Mouse (Mus musculus) midbrain, embryonic 12.5 days (tissue): ENCODE data around the gene Ccdc78. TPM values are rescaled to one million over a fixed set of nuclear protein-coding genes. Genes with fewer than 3 reads are reported as not detected.
"Not testable (repeated sequence)": the region's sequence is repeated elsewhere in the genome, so short reads cannot be mapped to it uniquely, and the experiment has no call there.

Experiments used
- ATAC-seq: fragments of 200-750 bp; cut with Nextera tagmentation; 2 replicates; pipeline ENCODE4 v1.8.0; 2017; ENCODE audit warnings: low read depth, moderate TSS enrichment, moderate library complexity; ENCODE audit not compliant: low FRiP score
- H3K27ac ChIP-seq: fragments of 300-500 bp; sonication (generic); replicated peaks from 2 replicates; pipeline ENCODE4 v1.5.1; 2016; ENCODE audit warnings: mild to moderate bottlenecking
- H3K27me3 ChIP-seq: fragments of 300-500 bp; sonication (generic); 2 replicates; pipeline ENCODE4 v1.6.1; 2016; ENCODE audit warnings: mild to moderate bottlenecking
- H3K36me3 ChIP-seq: fragments of 300-500 bp; sonication (generic); 2 replicates; pipeline ENCODE4 v1.6.1; 2016
- H3K4me1 ChIP-seq: fragments of 300-500 bp; sonication (generic); 2 replicates; pipeline ENCODE4 v1.6.1; 2016
- H3K4me2 ChIP-seq: fragments of 300-500 bp; sonication (generic); replicated peaks from 2 replicates; pipeline ENCODE4 v1.6.1; 2016; ENCODE audit warnings: mild to moderate bottlenecking, moderate library complexity
- H3K4me3 ChIP-seq: fragments of 300-500 bp; sonication (generic); 2 replicates; pipeline ENCODE4 v1.5.1; 2016; ENCODE audit warnings: mild to moderate bottlenecking
- H3K9ac ChIP-seq: fragments of 300-500 bp; sonication (generic); replicated peaks from 2 replicates; pipeline ENCODE4 v1.6.1; 2016; ENCODE audit warnings: mild to moderate bottlenecking, moderate library complexity
- H3K9me3 ChIP-seq: fragments of 300-500 bp; sonication (generic); 2 replicates; pipeline ENCODE4 v1.6.1; 2016; ENCODE audit warnings: mild to moderate bottlenecking
- WGBS: fragments of 180-500 bp; shearing (Covaris S2); methylation state at CpG from one replicate; pipeline ENCODE4 v1.1.7; 2016; 5-methylcytosine and 5-hydroxymethylcytosine counted together
- polyA plus RNA-seq: library from polyadenylated mRNA; unstranded; fragments of >200 nt; fragmentation: Nextera tagmentation; extraction: Ambion mirVana; gene quantifications from 2 replicates; pipeline ENCODE4 v1.2.1, GENCODE M21; 2016

Ccdc78 gene
- polyA plus RNA-seq, 1 experiment from 2014 or later = 0.40 TPM

DNA sequence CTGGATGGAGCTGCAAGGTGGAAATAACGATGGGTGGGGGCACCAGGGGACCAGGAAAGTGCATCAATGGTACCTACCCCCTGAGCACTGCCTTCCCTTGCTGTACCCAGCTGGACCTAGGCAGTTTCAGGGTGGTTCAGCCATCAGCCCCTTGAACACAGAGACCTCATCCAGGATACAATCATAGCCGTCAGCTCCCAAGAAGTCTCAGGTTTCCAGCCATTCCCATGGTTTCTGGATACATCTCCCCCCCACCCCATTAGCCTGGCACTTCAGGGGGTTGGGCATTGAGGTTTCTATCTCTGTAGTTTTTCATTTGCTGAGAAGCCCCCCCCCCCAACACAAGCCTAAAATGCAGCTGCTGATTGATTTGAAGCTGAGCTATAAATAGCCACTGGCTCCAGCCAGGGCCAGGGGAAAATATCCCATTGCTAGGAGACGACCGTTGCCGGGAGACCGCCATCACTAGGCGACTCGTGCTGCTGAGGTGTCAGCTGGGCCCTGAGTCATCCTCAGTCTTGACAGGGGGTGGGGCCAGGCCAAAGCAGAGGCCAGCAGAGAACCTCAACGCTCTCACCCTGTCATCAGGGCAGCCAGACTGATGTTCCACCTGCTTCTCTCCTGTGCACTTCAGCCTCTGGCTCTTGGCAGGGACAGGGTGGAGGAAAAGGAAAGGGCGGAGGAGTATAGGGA lies 16.6 kb downstream of the Ccdc78 start:
- no peaks in the 10 kb centered on the region for H3K9me3 ChIP-seq
- H3K36me3 ChIP-seq = no peaks in the 10 kb centered on the region
- H3K4me2 ChIP-seq = peak overlapping the region; percentile 48
- peak; percentile 95 for ATAC-seq
- 9% methylated on average over 10 of the region's 10 CpGs for WGBS
- H3K4me1 ChIP-seq = peaks cover 24% of the 10 kb centered on the region
- H3K9ac ChIP-seq = 0 out of 2 replicates have a peak overlapping the region, but pooled peaks have one; percentile 5
- peaks cover 8% of the 10 kb centered on the region for H3K27me3 ChIP-seq
- H3K27ac ChIP-seq = peak overlapping the region; percentile 95
- peak overlapping the region; percentile 13; the same call in 1 of the 2 replicates for H3K4me3 ChIP-seq

DNA sequence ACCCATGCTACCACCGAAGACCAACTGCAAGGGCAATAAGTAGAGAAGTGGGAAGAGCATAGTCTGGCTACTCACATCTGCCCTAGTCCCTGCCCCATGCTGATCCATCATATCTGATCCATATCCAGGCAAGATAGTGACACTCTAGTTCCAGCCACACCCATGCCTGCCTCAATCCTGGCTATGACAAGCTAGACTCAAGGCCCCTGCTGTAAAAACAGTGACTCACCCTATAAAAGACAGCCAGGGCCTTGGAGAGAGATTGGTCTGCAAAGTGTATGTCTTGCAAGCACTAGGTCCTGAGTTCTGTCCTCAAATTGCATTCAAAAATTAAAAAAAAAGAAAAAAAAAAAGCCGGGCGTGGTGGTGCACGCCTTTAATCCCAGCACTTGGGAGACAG lies 20.1 kb downstream of the Ccdc78 start:
- peaks cover 8% of the 10 kb centered on the region; the same call in 1 of the 2 replicates for H3K27me3 ChIP-seq
- 90% methylated on average over 4 of the region's 4 CpGs for WGBS
- no peak for ATAC-seq
- no peak overlapping the region for H3K9ac ChIP-seq
- no peak overlapping the region for H3K4me2 ChIP-seq
- no peaks in the 10 kb centered on the region for H3K9me3 ChIP-seq
- H3K4me1 ChIP-seq = peaks cover 47% of the 10 kb centered on the region
- no peak overlapping the region for H3K27ac ChIP-seq
- H3K4me3 ChIP-seq = no peak overlapping the region
- no peaks in the 10 kb centered on the region for H3K36me3 ChIP-seq

DNA sequence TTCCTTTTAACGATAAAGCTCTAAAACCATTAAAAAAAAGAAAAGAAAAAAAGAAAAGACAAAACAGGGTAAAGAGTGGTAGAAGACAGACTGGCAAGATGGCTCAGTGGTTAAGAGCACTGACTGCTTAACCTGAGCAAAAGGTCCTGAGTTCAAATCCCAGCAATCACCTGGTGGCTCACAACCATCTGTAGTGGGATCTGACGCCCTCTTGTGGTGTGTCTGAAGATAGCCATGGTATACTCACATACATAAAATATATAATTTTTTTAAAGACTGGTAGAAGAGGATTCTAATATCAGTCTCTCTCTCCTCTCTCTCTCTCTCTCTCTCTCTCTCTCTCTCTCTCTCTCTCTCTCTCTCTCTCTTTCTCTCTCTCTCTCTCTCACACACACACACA lies 21.1 kb downstream of the Ccdc78 start:
- H3K9ac ChIP-seq, ATAC-seq, H3K4me3 ChIP-seq, H3K4me2 ChIP-seq, H3K9me3 ChIP-seq, H3K36me3 ChIP-seq, H3K27me3 ChIP-seq: not testable (repeated sequence)
- 0 out of 2 replicates have a peak overlapping the region, but pooled peaks have one; percentile 98 for H3K27ac ChIP-seq
- WGBS = 50% methylated on average over 2 of the region's 2 CpGs
- H3K4me1 ChIP-seq = peaks cover 42% of the 10 kb centered on the region

- Histone ChIP-seq H3K4me3 (peak overlapping the region; percentile 85), H3K4me2 (peak overlapping the region; percentile 79), H3K36me3 (no peaks in the 10 kb centered on the region), H3K4me1 (peaks cover 42% of the 10 kb centered on the region), H3K9ac (peak overlapping the region; percentile 96), H3K27me3 (peaks cover 15% of the 10 kb centered on the region), H3K9me3 (no peaks in the 10 kb centered on the region), H3K27ac (peak overlapping the region; percentile 98)
- 28% methylated on average over 5 of the region's 5 CpGs for WGBS
- no peak for ATAC-seq
Observed at GRCm38 (mm10) chr17:25808028-25808427, 21.6 kb downstream of the Ccdc78 start.

- peak; percentile 81 for ATAC-seq
- WGBS = under 1% methylated on average over 84 of the region's 100 CpGs
- H3K27me3 ChIP-seq = peaks cover 19% of the 10 kb centered on the region
- peak within 1 kb of the TSS; percentile 98 for H3K27ac ChIP-seq
- H3K36me3 ChIP-seq = no peaks in the 10 kb centered on the region
- H3K4me3 ChIP-seq = peak within 1 kb of the TSS; percentile 85
- H3K4me2 ChIP-seq = peak within 1 kb of the TSS; percentile 79
- H3K9ac ChIP-seq = peak within 1 kb of the TSS; percentile 96
- no peaks in the 10 kb centered on the region for H3K9me3 ChIP-seq
- H3K4me1 ChIP-seq = peaks cover 39% of the 10 kb centered on the region
Observed at GRCm38 (mm10) chr17:25808789-25809605, 22.6 kb downstream of the Ccdc78 start, which contains the start of gene Fbxl16. Gene Fbxl16 (plus strand): TSS chr17:25809085.

DNA sequence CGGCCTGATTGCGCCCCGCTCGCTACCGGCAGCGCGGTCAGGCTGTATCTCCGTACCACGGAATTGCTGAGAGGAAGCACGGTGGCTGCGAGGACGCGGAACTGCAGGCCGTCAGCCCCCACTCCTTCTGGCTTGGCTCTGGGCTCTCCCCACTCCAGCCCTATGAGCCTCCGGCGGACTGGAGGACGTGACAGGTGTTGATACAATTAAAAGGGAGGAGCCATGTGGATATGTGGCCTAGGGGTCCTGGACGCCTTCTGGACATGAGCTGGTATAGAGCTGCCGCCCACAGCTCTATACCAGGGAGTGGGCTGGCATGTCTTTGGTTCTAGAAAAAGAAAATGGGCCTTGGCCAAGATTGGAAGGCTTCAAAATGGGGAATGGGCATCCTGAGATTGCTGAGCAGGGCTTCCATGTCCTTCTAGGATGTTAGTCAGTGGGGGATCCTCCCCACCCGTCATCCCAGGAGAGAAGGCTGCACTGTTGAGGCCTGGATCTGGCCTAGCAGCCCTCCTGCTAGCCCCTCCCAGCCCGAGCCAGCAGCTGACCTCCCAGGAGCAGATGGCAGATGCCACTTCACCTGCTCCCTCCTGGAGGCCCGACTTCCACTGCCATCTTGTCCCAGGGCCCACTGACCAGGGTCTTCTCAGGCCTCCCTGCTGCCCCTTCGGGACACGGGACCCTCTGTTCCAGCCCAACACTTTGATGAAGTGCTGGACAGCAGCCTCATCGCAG lies 23.4 kb downstream of the Ccdc78 start:
- no peaks in the 10 kb centered on the region for H3K36me3 ChIP-seq
- peaks cover 39% of the 10 kb centered on the region for H3K4me1 ChIP-seq
- peak overlapping the region; percentile 79 for H3K4me2 ChIP-seq
- H3K9ac ChIP-seq = peak overlapping the region; percentile 96
- no peaks in the 10 kb centered on the region for H3K9me3 ChIP-seq
- H3K27me3 ChIP-seq = peaks cover 19% of the 10 kb centered on the region
- 8% methylated on average over 25 of the region's 25 CpGs for WGBS
- peak; percentile 76 for ATAC-seq
- peak overlapping the region; percentile 98 for H3K27ac ChIP-seq
- peak overlapping the region; percentile 85 for H3K4me3 ChIP-seq

GRCm38 (mm10) chr17:25810890-25811289 lies 24.5 kb downstream of the Ccdc78 start:
- Histone ChIP-seq H3K27ac (no peak overlapping the region), H3K9ac (peak overlapping the region; percentile 96; the same call in 1 of the 2 replicates), H3K27me3 (peaks cover 19% of the 10 kb centered on the region), H3K4me1 (peaks cover 39% of the 10 kb centered on the region), H3K36me3 (no peaks in the 10 kb centered on the region), H3K9me3 (no peaks in the 10 kb centered on the region), H3K4me2 (peak overlapping the region; percentile 79), H3K4me3 (peak overlapping the region; percentile 85; the same call in 1 of the 2 replicates)
- 75% methylated on average over 4 of the region's 4 CpGs for WGBS
- ATAC-seq = no peak

DNA sequence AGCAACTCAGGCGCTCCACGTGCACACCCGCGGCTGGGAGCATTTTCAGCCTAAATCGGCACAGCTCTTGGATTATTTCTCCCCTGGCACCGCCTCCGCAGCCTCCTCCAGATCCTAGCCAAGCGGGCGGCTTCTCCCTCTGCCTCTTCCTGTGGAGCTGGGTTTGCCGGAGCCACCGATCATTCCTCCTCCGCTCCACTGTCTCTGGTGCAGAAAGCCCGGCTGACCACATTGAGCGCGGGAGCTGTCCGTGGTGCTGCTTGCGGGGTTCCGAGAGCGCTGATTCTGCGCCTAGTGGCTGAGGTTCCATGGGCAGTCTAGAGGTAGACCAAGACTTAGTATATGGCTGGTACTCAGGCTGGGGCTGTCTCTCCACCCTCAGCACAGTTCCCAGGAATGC lies 27.1 kb downstream of the Ccdc78 start:
- 0 out of 2 replicates have a peak overlapping the region, but pooled peaks have one; percentile 7 for H3K4me3 ChIP-seq
- H3K36me3 ChIP-seq = peaks cover 20% of the 10 kb centered on the region
- WGBS = 4% methylated on average over 20 of the region's 20 CpGs
- peaks cover 31% of the 10 kb centered on the region for H3K27me3 ChIP-seq
- 0 out of 2 replicates have a peak overlapping the region, but pooled peaks have one; percentile 4 for H3K9ac ChIP-seq
- no peaks in the 10 kb centered on the region for H3K9me3 ChIP-seq
- H3K4me2 ChIP-seq = peak overlapping the region; percentile 35
- H3K4me1 ChIP-seq = peaks cover 32% of the 10 kb centered on the region
- no peak for ATAC-seq
- H3K27ac ChIP-seq = no peak overlapping the region

- no peak overlapping the region for H3K4me2 ChIP-seq
- peaks cover 49% of the 10 kb centered on the region for H3K27me3 ChIP-seq
- no peak overlapping the region for H3K4me3 ChIP-seq
- no peak overlapping the region for H3K27ac ChIP-seq
- H3K4me1 ChIP-seq = peaks cover 20% of the 10 kb centered on the region
- H3K9ac ChIP-seq = no peak overlapping the region
- ATAC-seq = no peak
- no peaks in the 10 kb centered on the region for H3K9me3 ChIP-seq
- H3K36me3 ChIP-seq = peaks cover 20% of the 10 kb centered on the region
- 86% methylated on average over 11 of the region's 11 CpGs for WGBS
Observed at GRCm38 (mm10) chr17:25817662-25818061, 31.3 kb downstream of the Ccdc78 start.

GRCm38 (mm10) chr17:25818851-25819780 lies 32.7 kb downstream of the Ccdc78 start:
- 6% methylated on average over 46 of the region's 46 CpGs for WGBS
- Histone ChIP-seq H3K36me3 (peaks cover 20% of the 10 kb centered on the region), H3K9ac (peak overlapping the region; percentile 42; the same call in 1 of the 2 replicates), H3K4me2 (peak overlapping the region; percentile 35), H3K9me3 (no peaks in the 10 kb centered on the region), H3K4me3 (peak overlapping the region; percentile 7; the same call in 1 of the 2 replicates), H3K27me3 (peaks cover 41% of the 10 kb centered on the region), H3K4me1 (peaks cover 18% of the 10 kb centered on the region), H3K27ac (no peak overlapping the region)
- ATAC-seq = no peak
